Mouse (Mus musculus) left cerebral cortex, adult 2 months (tissue): ENCODE results near the gene Neb. TPM values are rescaled to one million over a fixed set of nuclear protein-coding genes. Genes with fewer than 3 reads are reported as not detected.
A peak's percentile ranks its signal among the peaks of the same experiment; 100 is the strongest.
"Not testable (repeated sequence)": the region's sequence is repeated elsewhere in the genome, so short reads cannot be mapped to it uniquely, and the experiment has no call there.

Experiments used
- DNase-seq, 2 experiments: peaks; one replicate each; pipeline ENCODE4 v3.0.0; 2021 to 2022; ENCODE audit warnings: low spot score in 2 of 2, mixed read lengths in 1 of 2; ENCODE audit errors: extremely low spot score in 1 of 2
- H3K27ac ChIP-seq: fragments of 200-600 bp; 2 replicates; pipeline ENCODE4 v1.8.1; 2022
- H3K4me3 ChIP-seq: fragments of 200-600 bp; 2 replicates; pipeline ENCODE4 v1.8.1; 2022
- CTCF ChIP-seq: fragments of 200-600 bp; IDR thresholded peaks from 2 replicates; pipeline ENCODE4 v1.8.1; 2022; ENCODE audit warnings: antibody characterized with exemption, mild to moderate bottlenecking, moderate library complexity
- intact Hi-C: fragments of 180-260 bp; cut with DNase I; formaldehyde crosslinking; loops from one replicate; pipeline ENCODE4 v1.15.1; 2025
- total RNA-seq, 2 experiments: library from RNA; stranded (reverse); gene quantifications; 2 replicates each; pipeline ENCODE4 v1.2.3; 2021

The Neb gene
- total RNA-seq, 2 experiments from 2014 or later: 1.2 to 1.5 TPM

- Histone ChIP-seq H3K27ac (no peak overlapping the region), H3K4me3 (no peak overlapping the region)
- no peak for TF ChIP-seq CTCF
- no peak for DNase-seq
- intact Hi-C loops: no loop called here
Observed at GRCm38 (mm10) chr2:52212561-52212961, 165.7 kb downstream of the Neb start.

- TF ChIP-seq CTCF: no peak
- no peak for DNase-seq
- Histone ChIP-seq H3K27ac (no peak overlapping the region), H3K4me3 (no peak overlapping the region)
- intact Hi-C loops: no loop called here
Observed at GRCm38 (mm10) chr2:52211358-52211899, 166.8 kb downstream of the Neb start.

- no peak for TF ChIP-seq CTCF
- Histone ChIP-seq H3K27ac (no peak overlapping the region), H3K4me3 (no peak overlapping the region)
- no peak for DNase-seq
- intact Hi-C loops: no loop called here
Observed at GRCm38 (mm10) chr2:52210685-52211084, 167.6 kb downstream of the Neb start.

GRCm38 (mm10) chr2:52204992-52205391 is 173.3 kb downstream of the Neb start:
- no peak for TF ChIP-seq CTCF
- Histone ChIP-seq H3K27ac (no peak overlapping the region), H3K4me3 (no peak overlapping the region)
- intact Hi-C loops: no loop called here
- DNase-seq: no peak

- no peak overlapping the region for H3K27ac ChIP-seq
- intact Hi-C loops: no loop called here
- no peak for TF ChIP-seq CTCF
- no peak for DNase-seq
- H3K4me3 ChIP-seq: no peak overlapping the region
Observed at GRCm38 (mm10) chr2:52193629-52194028, 184.6 kb downstream of the Neb start.

GRCm38 (mm10) chr2:52179678-52180077 is 198.6 kb downstream of the Neb start:
- H3K27ac ChIP-seq: no peak overlapping the region
- no peak for TF ChIP-seq CTCF
- no peak overlapping the region for H3K4me3 ChIP-seq
- no peak for DNase-seq
- intact Hi-C loops: no loop called here

GRCm38 (mm10) chr2:52177726-52178125 is 200.5 kb downstream of the Neb start:
- no peak for TF ChIP-seq CTCF
- H3K27ac ChIP-seq: no peak overlapping the region
- DNase-seq: no peak
- intact Hi-C loops: no loop called here
- no peak overlapping the region for H3K4me3 ChIP-seq

- TF ChIP-seq CTCF: no peak
- Histone ChIP-seq H3K4me3 (no peak overlapping the region), H3K27ac (peak overlapping the region; percentile 25)
- no peak for DNase-seq
- intact Hi-C loops: no loop called here
Observed at GRCm38 (mm10) chr2:52177184-52177583, 201.1 kb downstream of the Neb start.

GRCm38 (mm10) chr2:52176537-52176936 is 201.7 kb downstream of the Neb start:
- no peak overlapping the region for H3K4me3 ChIP-seq
- peak overlapping the region; percentile 25; the same call in 1 of the 2 replicates for H3K27ac ChIP-seq
- TF ChIP-seq CTCF: no peak
- DNase-seq: peak; percentile 46 to 78
- intact Hi-C loops: no loop called here

- intact Hi-C loops: no loop called here
- TF ChIP-seq CTCF: no peak
- Histone ChIP-seq H3K27ac (no peak overlapping the region), H3K4me3 (no peak overlapping the region)
- DNase-seq: no peak
Observed at GRCm38 (mm10) chr2:52174951-52175350, 203.3 kb downstream of the Neb start.

GRCm38 (mm10) chr2:52169243-52170005 is 208.8 kb downstream of the Neb start:
- no peak for DNase-seq
- H3K4me3 ChIP-seq: no peak overlapping the region
- no peak overlapping the region for H3K27ac ChIP-seq
- no peak for TF ChIP-seq CTCF
- intact Hi-C loops: no loop called here

- TF ChIP-seq CTCF: no peak
- Histone ChIP-seq H3K27ac (no peak overlapping the region), H3K4me3 (no peak overlapping the region)
- no peak for DNase-seq
- intact Hi-C loops: no loop called here
Observed at GRCm38 (mm10) chr2:52153064-52153463, 225.2 kb downstream of the Neb start.

- intact Hi-C loops: no loop called here
- TF ChIP-seq CTCF: no peak
- Histone ChIP-seq H3K27ac (no peak overlapping the region), H3K4me3 (no peak overlapping the region)
- DNase-seq: no peak
Observed at GRCm38 (mm10) chr2:52133351-52133750, 244.9 kb downstream of the Neb start.

- H3K4me3 ChIP-seq, intact Hi-C loops, H3K27ac ChIP-seq, DNase-seq: not testable (repeated sequence)
Observed at GRCm38 (mm10) chr2:52131370-52131769, 246.9 kb downstream of the Neb start.
